Mouse (Mus musculus): ENCODE results near the gene Vmn2r43.
"Not testable (repeated sequence)": the region's sequence is repeated elsewhere in the genome, so short reads cannot be mapped to it uniquely, and the experiment has no call there.

DNA sequence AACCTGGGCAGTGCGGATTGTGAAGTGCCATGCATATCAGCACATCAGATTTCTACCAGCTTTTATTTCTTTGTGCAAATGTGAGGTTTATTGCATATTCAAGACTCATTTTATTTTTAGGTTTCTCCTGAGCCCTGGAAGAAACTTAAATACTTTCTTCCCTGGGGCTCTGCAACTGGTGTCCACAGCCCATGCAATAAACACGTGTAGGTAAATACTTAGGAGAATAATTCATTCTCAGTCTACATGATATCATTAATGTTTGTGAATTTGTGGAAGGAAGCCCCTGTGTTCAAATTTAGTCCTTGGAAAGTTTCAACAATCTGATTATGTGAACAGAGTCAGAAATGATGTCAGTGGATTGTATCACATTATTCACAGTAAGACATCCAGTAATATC lies 60.2 kb downstream of the Vmn2r43 start, which contains the start of gene Vmn2r42:
- not testable (repeated sequence) for TF ChIP-seq CTCF (IDR thresholded peaks at IDR 0.05; ENCODE audit: low read depth, low read length); GATA1 (IDR thresholded peaks at IDR 0.05; ENCODE audit: borderline replicate concordance, low read length); TAL1 (conservative IDR thresholded peaks at IDR 0.05; ENCODE audit: low read depth, low read length); GATA2 (IDR thresholded peaks at IDR 0.05; ENCODE audit: borderline replicate concordance, low read depth, low read length)

Data from G1E (cell line).